Mouse (Mus musculus) left cerebral cortex, postnatal 14 days (tissue): ENCODE measurements at regions not wholly inside any gene's neighbourhood (a gene's known extent, or its start where the extent isn't known, plus 50 kb on each side); places are given as distances from the start of the nearest gene placed in this dataset.

ENCODE experiments used
- DNase-seq, 2 experiments: peaks; one replicate each; pipeline ENCODE4 v3.0.0; 2021 to 2022; ENCODE audit warnings: low spot score in 2 of 2, mixed read lengths in 1 of 2
- intact Hi-C: fragments of 180-260 bp; cut with DNase I; formaldehyde crosslinking; loops from one replicate; pipeline ENCODE4 v1.15.1; 2025

- intact Hi-C loops, result no loop called here
- no peak for DNase-seq
Observed at GRCm38 (mm10) chr2:179033171-179033570, 409.1 kb upstream of the Cdh4 start.

- peak in 1 of 2 experiments; percentile 30 for DNase-seq
Observed at GRCm38 (mm10) chr2:179035446-179035845, 406.8 kb upstream of the Cdh4 start.

GRCm38 (mm10) chr2:179039697-179040096, 402.5 kb upstream of the Cdh4 start:
- intact Hi-C loops, result no loop called here
- no peak for DNase-seq

More at GRCm38 (mm10) chr2:179035446-179035845, 406.8 kb upstream of the Cdh4 start:
- intact Hi-C loops, result no loop called here

DNA sequence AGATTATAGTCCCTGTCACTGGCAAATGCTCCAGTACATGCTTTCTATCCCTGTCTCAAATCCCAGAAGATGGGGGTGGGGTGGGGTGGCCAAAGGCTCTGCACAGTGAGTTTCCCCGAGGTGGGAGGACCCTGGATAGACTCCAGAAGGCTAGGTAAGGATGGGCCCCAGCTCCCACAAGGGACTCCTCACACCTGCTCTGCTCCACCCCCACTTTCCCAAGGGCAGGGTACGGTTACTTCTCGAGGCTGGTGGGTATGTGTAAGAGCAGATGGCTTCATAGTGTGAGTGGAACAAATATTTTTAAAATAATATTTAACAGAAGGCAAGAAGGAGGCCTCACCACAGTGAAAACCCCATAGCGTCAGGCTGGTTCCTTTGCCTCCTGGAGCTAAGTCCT, 398.6 kb upstream of the Cdh4 start:
- peak in 1 of 2 experiments; percentile 31 for DNase-seq
- intact Hi-C loops, result no loop called here

- intact Hi-C loops, result no loop called here
- no peak for DNase-seq
Observed at GRCm38 (mm10) chr2:179045361-179045760, 396.9 kb upstream of the Cdh4 start.

DNA sequence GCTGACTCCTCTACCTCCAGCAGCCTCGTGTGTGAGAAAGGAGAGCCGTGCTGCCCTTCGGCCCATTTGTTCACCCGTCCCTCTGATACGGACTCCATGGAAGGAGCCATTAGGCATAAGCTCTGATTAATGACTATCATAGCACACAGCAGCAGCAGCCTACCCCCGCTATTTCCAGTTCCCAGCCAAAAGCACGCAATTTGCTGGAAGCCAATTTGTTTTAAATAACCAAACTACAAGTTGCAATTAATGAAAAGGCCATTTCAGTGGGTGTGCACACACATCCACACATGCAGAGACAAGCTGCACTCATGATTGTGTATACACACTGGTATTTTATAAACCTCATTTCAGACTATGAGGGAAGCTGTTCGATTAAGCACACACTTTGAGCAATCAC, 387.8 kb upstream of the Cdh4 start:
- intact Hi-C loops, result no loop called here
- DNase-seq, result no peak

DNA sequence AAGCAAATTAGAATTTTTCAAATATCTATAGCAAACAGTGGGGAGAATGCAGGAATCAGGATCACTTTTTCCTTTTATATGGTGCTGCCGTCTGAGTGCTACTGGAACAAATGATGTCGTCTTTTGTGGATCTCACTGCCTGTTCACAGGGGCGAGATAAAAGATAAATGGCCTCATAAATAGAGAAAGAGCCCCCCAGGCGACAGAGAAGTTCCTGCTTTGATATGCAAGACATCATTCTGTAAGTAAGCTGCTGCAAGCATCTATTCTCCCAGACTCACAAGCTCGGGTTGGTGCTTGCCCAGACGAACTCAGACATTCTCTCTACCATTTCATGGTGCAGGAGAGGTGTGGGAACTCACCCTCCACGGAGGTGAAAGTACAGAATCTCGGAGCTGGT, 377.6 kb upstream of the Cdh4 start:
- intact Hi-C loops, result no loop called here
- DNase-seq, result no peak

DNA sequence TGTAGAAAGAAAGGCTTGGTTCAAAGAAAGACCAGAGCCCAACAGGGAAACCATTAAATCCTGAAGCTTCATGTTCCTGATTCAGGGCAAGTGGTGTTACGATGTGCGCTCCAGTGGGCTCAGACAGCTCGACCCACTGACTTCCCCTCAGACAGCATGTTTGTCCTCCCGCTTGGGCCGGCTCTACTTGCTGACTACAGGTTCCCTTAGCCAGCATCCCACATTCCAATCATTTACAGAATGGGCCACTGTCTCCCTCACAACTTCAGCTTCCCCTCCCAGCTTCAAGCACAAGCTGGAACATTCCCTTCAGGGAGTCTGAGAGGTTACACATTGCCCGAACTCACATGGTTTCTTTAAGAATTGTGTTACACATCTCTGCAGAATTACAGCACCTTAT, 372.7 kb upstream of the Cdh4 start:
- no peak for DNase-seq
- intact Hi-C loops, result no loop called here

- intact Hi-C loops, result no loop called here
- DNase-seq, result peak; percentile 45 to 52
Observed at GRCm38 (mm10) chr2:179070346-179070745, 371.9 kb upstream of the Cdh4 start.

- intact Hi-C loops, result no loop called here
- no peak for DNase-seq
Observed at GRCm38 (mm10) chr2:179080462-179081274, 361.6 kb upstream of the Cdh4 start.

- intact Hi-C loops, result no loop called here
- DNase-seq, result no peak
Observed at GRCm38 (mm10) chr2:179086915-179087314, 355.3 kb upstream of the Cdh4 start.

DNA sequence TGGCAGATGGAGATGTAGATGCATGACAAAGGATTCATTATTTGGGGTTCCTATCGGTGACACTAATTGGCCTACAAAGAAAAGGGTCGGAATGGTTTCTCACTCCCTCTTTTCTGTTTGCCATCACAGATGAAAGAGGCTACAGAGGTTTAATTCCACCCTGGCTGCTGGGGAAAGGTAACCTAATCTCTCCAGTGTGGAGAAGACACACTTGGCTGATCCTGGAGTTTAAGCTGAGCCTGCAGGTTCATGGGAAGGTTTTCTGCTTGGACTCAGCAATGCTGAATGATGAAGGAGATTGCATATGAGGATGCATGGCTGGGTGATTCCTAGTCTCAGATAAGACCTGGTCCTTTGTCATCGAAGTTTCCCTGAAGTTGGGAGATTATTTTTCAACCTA, 350.8 kb upstream of the Cdh4 start:
- DNase-seq, result no peak
- intact Hi-C loops, result no loop called here

- DNase-seq, result peak; percentile 5 to 42
- intact Hi-C loops, result no loop called here
Observed at GRCm38 (mm10) chr2:179093996-179094395, 348.2 kb upstream of the Cdh4 start.

DNA sequence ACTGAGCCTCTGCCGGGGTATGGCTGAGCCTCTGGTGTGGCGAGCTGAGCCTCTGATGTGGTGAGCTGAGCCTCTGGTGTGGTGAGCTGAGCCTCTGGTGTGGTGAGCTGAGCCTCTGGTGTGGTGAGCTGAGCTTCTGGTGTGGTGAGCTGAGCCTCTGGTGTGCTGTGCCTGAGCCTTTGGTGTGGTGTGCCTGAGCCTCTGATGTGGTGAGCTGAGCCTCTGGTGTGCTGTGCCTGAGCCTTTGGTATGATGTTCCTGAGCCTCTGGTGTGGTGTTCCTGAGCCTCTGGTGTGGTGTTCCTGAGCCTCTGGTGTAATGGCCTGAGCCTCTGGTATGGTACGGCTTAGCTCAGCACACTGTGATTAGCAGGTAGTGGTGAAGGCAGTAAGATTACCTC, 346.2 kb upstream of the Cdh4 start:
- intact Hi-C loops, result no loop called here
- DNase-seq, result no peak

DNA sequence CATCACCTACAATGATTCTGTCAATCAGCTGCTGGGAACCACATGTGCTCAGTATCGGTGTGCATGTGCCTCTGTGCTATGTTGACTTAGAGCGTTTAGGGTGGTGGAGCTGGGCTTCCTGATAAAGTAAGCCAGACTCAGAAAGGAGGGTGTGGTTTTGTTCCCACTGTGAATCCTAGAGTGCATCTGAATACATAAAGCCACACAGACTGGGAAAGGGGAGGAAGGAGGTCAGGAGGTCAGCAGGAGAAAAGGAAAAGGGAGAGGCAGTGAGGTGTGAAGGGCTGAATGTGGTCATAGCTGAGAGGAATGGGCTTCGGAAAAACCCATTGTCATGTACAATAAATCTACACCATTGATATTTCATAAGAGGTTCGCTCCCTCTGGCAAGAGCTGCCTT, 345.4 kb upstream of the Cdh4 start:
- intact Hi-C loops, result no loop called here
- no peak for DNase-seq

DNA sequence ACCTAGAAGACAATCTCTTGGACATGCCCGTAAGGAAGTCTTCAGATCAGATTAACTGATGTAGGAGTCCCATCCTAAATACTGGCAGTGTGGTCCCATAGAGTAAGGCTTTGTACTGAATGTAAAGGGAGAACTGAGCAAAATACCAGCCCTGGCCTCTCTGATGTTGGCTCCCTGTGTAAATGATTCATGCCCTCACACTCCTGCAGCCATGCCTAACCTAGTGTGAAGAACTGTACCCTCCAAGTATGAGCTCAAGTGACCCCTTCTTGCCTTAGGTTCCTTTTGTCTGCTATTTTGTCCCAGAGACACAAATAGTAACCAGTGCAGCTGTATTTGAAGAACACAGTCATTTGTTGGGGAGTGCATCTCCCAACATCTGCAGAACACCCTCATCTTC, 342.4 kb upstream of the Cdh4 start:
- intact Hi-C loops, result no loop called here
- no peak for DNase-seq

DNA sequence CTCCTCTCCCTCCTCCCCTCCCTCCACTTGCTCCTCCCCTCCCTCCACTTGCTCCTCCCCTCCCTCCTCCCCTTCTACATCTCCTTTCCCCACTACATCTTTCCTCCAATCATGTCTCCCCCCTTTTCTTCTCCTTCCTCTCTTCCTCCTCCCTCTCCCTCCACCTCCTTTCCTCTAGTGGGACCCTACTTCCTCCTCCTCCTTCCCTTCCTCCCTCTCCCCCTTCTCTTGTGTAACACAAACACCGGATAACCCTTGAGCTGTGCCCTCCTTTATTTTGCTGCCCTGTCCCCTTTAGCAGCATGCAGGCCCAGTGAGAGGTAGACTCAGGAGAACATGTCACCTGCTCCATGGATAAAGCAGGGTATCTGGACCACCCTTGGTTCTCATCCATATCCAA, 339.1 kb upstream of the Cdh4 start:
- intact Hi-C loops, result no loop called here
- DNase-seq, result no peak

- intact Hi-C loops, result no loop called here
- DNase-seq, result no peak
Observed at GRCm38 (mm10) chr2:179112951-179113350, 329.3 kb upstream of the Cdh4 start.

- DNase-seq, result no peak
- intact Hi-C loops, result no loop called here
Observed at GRCm38 (mm10) chr2:179128018-179128417, 314.2 kb upstream of the Cdh4 start.

DNA sequence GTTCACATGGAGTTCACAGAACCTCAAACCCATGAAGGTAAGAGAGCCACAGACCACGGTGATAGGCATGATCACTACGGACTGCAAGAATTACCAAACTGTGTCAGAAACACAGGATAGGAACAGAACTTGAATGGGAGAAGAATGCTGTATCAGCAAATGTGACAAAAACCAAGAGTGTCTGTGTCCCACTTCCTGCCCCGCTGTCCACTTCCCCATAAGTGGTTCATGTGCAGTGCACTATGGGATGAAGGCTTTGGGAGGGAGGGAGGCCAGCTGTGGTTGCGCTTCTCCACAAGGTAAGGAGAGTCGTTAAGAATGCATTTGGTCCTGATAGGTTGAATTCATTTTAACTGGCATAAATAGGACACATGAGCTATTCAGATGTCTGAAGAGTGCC, 313.8 kb upstream of the Cdh4 start:
- intact Hi-C loops, result no loop called here
- no peak for DNase-seq

GRCm38 (mm10) chr2:179131004-179131403, 311.2 kb upstream of the Cdh4 start:
- intact Hi-C loops, result no loop called here
- no peak for DNase-seq

DNA sequence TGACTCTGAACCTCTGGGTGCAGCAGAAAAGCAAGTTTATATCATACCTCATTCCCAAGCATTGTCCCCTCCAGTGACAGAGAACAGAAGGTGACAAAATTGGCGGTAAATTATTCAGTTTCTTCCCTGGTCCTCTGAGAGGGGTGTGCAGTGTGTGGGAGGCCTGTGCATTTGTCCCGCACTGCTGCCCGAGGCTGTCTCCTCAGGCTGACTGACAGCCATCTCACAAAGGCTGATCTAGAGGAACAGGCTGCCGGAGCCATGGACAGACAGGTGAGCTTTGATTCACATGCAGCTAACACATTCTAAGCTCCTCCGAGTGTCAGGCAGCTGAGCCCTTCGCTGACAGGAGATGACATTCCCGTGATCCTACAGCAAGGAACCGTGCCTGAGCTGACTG, 299.9 kb upstream of the Cdh4 start:
- intact Hi-C loops, result no loop called here
- no peak for DNase-seq
